Mouse (Mus musculus) lung, adult 2 months (tissue): ENCODE data around the gene Rnf166. TPM values are rescaled to one million over a fixed set of nuclear protein-coding genes. Genes with fewer than 3 reads are reported as not detected.

Source experiments
- DNase-seq: peaks from one replicate; pipeline ENCODE4 v3.0.0; 2022
- H3K4me1 ChIP-seq: fragments of 200-500 bp; 2 replicates; pipeline ENCODE4 v1.6.1; 2011; ENCODE audit warnings: low read length; ENCODE audit not compliant: control insufficient read depth, insufficient read depth
- H3K4me3 ChIP-seq: fragments of 200-500 bp; replicated peaks from 2 replicates; pipeline ENCODE3; 2011; ENCODE audit warnings: low read depth, mild to moderate bottlenecking, control low read depth, low read length; ENCODE audit errors: extremely low read depth
- CTCF ChIP-seq: fragments of 200-500 bp; IDR thresholded peaks from 2 replicates; pipeline ENCODE4 v1.5.1; 2011; ENCODE audit warnings: mild to moderate bottlenecking, low read length, control low read depth; ENCODE audit not compliant: insufficient read depth
- POLR2A ChIP-seq: fragments of 200-500 bp; IDR thresholded peaks from 2 replicates; pipeline ENCODE4 v1.6.1; 2011; ENCODE audit warnings: low read depth, mild to moderate bottlenecking, control low read depth, low read length, borderline replicate concordance; ENCODE audit errors: extremely low read depth
- WGBS: fragments of 180-500 bp; shearing (Covaris S2); methylation state at CpG from one replicate; pipeline ENCODE4 v1.1.7; 2018; 5-methylcytosine and 5-hydroxymethylcytosine counted together
- polyA plus RNA-seq: library from polyadenylated mRNA; depleted of rRNA; stranded (reverse); fragments of >200 nt; gene quantifications from 2 replicates; pipeline ENCODE4 v1.2.3, GENCODE M21; 2012

The Rnf166 gene
- polyA plus RNA-seq, 1 experiment = 93.2 TPM

- WGBS = 92% methylated on average over 6 of the region's 6 CpGs
- no peak overlapping the region for H3K4me3 ChIP-seq
- H3K4me1 ChIP-seq = peaks cover 9% of the 10 kb centered on the region
- no peak for TF ChIP-seq POLR2A
- peak; percentile 15; the same call in 1 of the 2 replicates for TF ChIP-seq CTCF
- no peak for DNase-seq
These were observed 40.5 kb downstream of the Rnf166 start for GRCm38 (mm10) chr8:122435375-122435774.

GRCm38 (mm10) chr8:122433269-122433905, 42.5 kb downstream of the Rnf166 start:
- Histone ChIP-seq H3K4me1 (peaks cover 9% of the 10 kb centered on the region), H3K4me3 (peak overlapping the region; percentile 92)
- 60% methylated on average over 11 of the region's 11 CpGs for WGBS
- DNase-seq = no peak
- TF ChIP-seq CTCF = peak; percentile 34; the same call in 1 of the 2 replicates
- TF ChIP-seq POLR2A = no peak

DNA sequence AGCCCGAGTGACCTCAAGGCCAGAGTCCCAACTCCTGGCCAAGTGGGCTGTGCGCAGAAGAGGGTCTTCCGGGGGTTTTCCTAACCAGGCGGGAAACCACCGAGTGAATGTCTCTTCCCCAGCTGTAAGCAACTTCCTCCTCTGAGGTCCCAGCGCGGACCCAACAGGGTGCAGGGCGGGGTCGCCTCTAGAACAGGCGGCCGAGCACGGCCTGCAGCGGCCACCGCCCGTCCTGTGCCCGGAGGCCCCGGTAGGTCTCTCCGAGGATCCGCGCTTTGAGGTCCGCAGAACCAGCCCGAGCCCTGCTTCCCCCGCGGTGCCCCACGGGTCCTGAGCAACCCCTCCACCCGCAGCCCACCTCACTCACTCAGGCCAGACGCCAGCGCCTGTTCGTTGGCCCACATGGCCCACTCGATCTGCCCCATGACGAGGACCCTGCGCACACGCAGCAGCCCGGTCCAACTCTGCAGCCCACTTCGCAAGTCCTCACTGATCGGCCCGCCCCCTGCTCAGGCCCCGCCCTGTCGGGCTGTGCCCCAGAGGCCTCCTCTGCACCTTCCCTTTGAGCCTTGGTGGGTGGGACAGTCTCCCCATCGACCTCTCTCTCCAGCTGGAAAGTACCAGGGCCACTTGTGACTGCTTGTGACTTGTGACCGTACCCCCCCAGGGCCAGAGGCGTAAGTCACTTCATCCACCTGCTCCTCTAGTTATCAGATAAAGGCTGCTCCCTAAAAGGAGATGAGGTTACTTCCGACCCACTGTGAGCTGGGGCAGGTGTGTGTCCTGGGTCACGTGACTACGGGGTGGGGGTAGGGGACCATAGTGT, 43.2 kb downstream of the Rnf166 start, which contains the start of gene Cyba:
TSS of gene Cyba (minus strand) at position 488 of the 826 bp plus-strand sequence.
- Histone ChIP-seq H3K4me3 (peak within 1 kb of the TSS; percentile 92), H3K4me1 (peaks cover 9% of the 10 kb centered on the region)
- 2% methylated on average over 45 of the region's 45 CpGs for WGBS
- DNase-seq = peak; percentile 84
- TF ChIP-seq POLR2A (peak; percentile 64; the same call in 1 of the 2 replicates), CTCF (no peak)

DNA sequence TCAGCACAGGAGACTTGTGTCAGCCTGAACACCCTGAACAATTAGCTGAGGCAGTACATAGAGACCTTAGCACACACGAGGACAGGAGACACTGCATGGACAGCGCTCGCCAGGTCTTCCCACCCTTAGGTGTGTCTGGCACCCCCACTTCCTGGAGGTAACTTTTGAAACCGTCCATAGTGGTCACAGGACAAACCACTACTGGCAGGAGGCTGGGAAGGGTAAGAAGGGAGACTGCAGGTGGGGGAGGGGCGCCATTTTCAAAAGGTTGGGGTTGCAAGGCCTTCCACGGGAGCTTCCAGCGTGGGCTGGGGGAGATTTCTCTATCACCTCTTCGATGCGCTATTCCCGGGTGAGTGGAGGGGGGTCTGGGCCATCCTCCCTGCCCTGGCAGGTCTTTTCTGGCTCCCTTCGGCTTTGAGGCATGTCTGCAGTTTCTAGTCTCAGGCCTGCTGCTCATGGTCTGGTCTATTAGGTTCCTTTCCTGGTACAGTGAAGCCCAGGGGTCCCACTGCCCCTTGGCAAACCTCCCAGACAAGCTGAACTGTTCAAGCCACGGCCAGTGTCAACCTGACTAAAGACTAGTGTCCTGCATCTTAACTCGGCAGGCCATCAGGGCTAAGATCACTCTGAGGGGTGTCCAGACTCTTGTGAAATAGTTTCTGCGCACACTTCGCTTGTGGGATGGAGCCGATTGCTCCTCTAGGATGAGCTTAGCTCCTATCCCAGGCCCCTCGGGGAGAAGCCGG, 44.0 kb downstream of the Rnf166 start:
- DNase-seq = no peak
- H3K4me3 ChIP-seq = peak overlapping the region; percentile 92
- H3K4me1 ChIP-seq = peaks cover 9% of the 10 kb centered on the region
- WGBS = 22% methylated on average over 18 of the region's 18 CpGs
- TF ChIP-seq CTCF (no peak), POLR2A (no peak)

- TF ChIP-seq POLR2A (no peak), CTCF (no peak)
- H3K4me3 ChIP-seq = no peak overlapping the region
- DNase-seq = no peak
- H3K4me1 ChIP-seq = peaks cover 9% of the 10 kb centered on the region
- WGBS = 63% methylated on average over 3 of the region's 3 CpGs
These were observed 45.2 kb downstream of the Rnf166 start for GRCm38 (mm10) chr8:122430646-122431045.

DNA sequence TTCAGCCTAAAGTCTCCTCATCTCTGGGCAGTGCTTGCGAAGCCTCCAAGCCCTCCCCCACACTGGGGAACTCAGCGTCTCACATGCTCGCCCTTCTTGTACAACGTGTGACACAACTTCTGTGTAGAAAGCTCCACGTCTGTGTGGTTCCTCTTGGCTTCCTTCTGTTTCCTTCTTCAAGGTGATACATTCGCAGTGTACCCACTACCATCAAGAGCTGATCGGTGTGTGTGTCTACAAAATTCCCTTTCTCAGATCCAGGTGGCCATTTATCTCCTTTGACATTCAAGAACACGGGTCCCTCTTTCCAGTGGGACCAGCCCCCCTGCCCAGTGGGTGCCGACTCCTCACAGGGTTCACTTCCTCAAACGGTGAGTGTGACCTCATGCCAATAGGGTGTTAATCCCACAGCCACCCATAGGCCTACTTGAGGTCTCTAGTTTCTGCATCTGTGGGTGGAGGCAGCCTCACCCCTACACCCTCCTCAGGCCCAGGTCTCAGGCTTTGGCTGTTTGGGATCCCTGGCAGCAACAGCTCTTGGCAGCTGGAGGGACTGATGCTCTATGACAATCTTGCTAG, 45.7 kb downstream of the Rnf166 start:
- Histone ChIP-seq H3K4me1 (peaks cover 9% of the 10 kb centered on the region), H3K4me3 (no peak overlapping the region)
- WGBS = 71% methylated on average over 10 of the region's 10 CpGs
- TF ChIP-seq POLR2A (0 out of 2 replicates have a peak, but pooled peaks have one; percentile 34), CTCF (no peak)
- DNase-seq = peak; percentile 12

DNA sequence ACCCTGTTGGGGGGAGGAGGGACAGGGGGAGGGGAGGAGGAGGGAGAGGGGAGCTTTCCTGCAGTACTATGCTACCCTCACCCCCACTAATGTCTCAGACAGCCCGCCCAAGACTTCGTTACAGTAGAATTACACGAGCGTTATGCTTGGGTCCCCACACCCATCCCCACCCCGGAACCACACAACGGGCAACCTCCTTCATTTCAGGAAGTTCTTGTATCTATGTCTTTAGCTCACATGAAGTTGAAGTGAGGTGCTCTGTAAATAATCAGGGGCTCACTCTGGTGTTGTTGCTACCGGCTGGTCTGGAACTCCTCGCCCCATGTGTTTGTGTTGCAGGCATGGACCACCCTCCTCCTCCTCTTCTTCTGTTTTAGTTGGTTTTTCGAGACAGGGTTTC, 47.7 kb downstream of the Rnf166 start:
- 76% methylated on average over 9 of the region's 9 CpGs for WGBS
- no peak for TF ChIP-seq CTCF
- no peak for TF ChIP-seq POLR2A
- H3K4me3 ChIP-seq = no peak overlapping the region
- DNase-seq = no peak
- H3K4me1 ChIP-seq = peaks cover 8% of the 10 kb centered on the region

DNA sequence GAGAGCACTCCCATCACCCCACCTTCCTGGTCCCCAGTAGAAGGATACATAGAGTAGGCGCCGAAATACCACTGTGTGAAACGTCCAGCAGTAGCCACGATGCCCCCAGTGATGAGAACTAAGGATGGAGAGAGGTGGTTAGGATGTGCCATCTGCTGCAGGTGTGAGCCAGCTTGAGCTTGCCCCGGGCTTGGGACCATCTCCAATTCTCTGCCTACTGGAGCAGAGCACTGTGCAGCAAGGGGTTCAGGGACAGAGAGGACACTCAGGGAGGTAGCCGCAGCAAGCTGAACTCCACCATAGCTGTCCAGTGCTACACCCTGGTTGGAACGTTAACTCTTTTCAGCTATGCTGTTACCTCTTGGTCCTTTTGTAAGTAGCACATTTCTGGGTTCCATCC, 48.3 kb downstream of the Rnf166 start:
- Histone ChIP-seq H3K4me1 (peaks cover 5% of the 10 kb centered on the region; the same call in 1 of the 2 replicates), H3K4me3 (no peak overlapping the region)
- TF ChIP-seq CTCF (no peak), POLR2A (no peak)
- no peak for DNase-seq
- 87% methylated on average over 7 of the region's 7 CpGs for WGBS

- WGBS = 74% methylated on average over 9 of the region's 9 CpGs
These were observed 49.7 kb downstream of the Rnf166 start for GRCm38 (mm10) chr8:122426145-122426544.

More at GRCm38 (mm10) chr8:122426145-122426544, 49.7 kb downstream of the Rnf166 start:
- TF ChIP-seq CTCF (no peak), POLR2A (no peak)
- no peak for DNase-seq
- no peaks in the 10 kb centered on the region for H3K4me1 ChIP-seq
- no peak overlapping the region for H3K4me3 ChIP-seq
